Mouse (Mus musculus): ENCODE results near the gene Dop1b. TPM values are rescaled to one million over a fixed set of nuclear protein-coding genes. Genes with fewer than 3 reads are reported as not detected.
"Not testable (repeated sequence)": the region's sequence is repeated elsewhere in the genome, so short reads cannot be mapped to it uniquely, and the experiment has no call there.

Gene Dop1b
- polyA plus RNA-seq (2012; fragmentation: generic; extraction: Trizol) = 13.4 TPM

GRCm38 (mm10) chr16:93711411-93712188 lies at the start of gene Dop1b:
Dop1b (plus strand) TSS chr16:93711904.
- peak within 1 kb of the TSS; percentile 98 for H3K4me2 ChIP-seq (ENCODE audit: low read depth)
- peak within 1 kb of the TSS; percentile 25 for H3K4me3 ChIP-seq
- H3K79me2 ChIP-seq (ENCODE audit: control insufficient read depth, insufficient read depth) = no peaks in the 10 kb centered on the region
- TF ChIP-seq MYOD1 (IDR thresholded peaks at IDR 0.05; ENCODE audit: control insufficient read depth in 1 of 3, insufficient read length in 2 of 3, low read depth in 2 of 3) = peak in 1 of 3 experiments; percentile 41
- TF ChIP-seq TCF12 (IDR thresholded peaks at IDR 0.05; ENCODE audit: insufficient read depth, poor library complexity, severe bottlenecking) = no peak
- TF ChIP-seq MYOG (IDR thresholded peaks at IDR 0.05; ENCODE audit: control insufficient read depth in 1 of 3, insufficient read depth in 1 of 3, insufficient read length in 2 of 3, low read depth in 2 of 3) = peak in 1 of 3 experiments; percentile 37
- TF ChIP-seq POLR2AphosphoS2 (IDR thresholded peaks at IDR 0.05; ENCODE audit: insufficient read length, low read depth) = peak; percentile 87
- TF ChIP-seq POLR2A (IDR thresholded peaks at IDR 0.05; ENCODE audit: insufficient read length, low read depth) = peak; percentile 85
- no peak for TF ChIP-seq MAX (IDR thresholded peaks at IDR 0.05; ENCODE audit: low read depth)
- TF ChIP-seq USF1 (IDR thresholded peaks at IDR 0.05; ENCODE audit: low read depth) = no peak
- H3K27me3 ChIP-seq (ENCODE audit: control insufficient read depth, insufficient read depth, insufficient read length) = peaks cover 13% of the 10 kb centered on the region
- H3ac ChIP-seq (ENCODE audit: control insufficient read depth, insufficient read length) = peak within 1 kb of the TSS; percentile 63
- H3K36me3 ChIP-seq (ENCODE audit: control insufficient read depth, insufficient read depth) = no peaks in the 10 kb centered on the region

GRCm38 (mm10) chr16:93667976-93668375 lies 43.7 kb upstream of the Dop1b start:
- TF ChIP-seq POLR2A (IDR thresholded peaks at IDR 0.05; ENCODE audit: insufficient read length, low read depth) (no peak), USF1 (IDR thresholded peaks at IDR 0.05; ENCODE audit: low read depth) (no peak), MAX (IDR thresholded peaks at IDR 0.05; ENCODE audit: low read depth) (no peak), MYOG (IDR thresholded peaks at IDR 0.05; ENCODE audit: control insufficient read depth in 1 of 3, insufficient read depth in 1 of 3, insufficient read length in 2 of 3, low read depth in 2 of 3) (no peak), REST (IDR thresholded peaks at IDR 0.05; ENCODE audit: insufficient read depth, insufficient read length) (no peak), TCF3 (IDR thresholded peaks at IDR 0.05; ENCODE audit: insufficient read length, low read depth) (no peak), SRF (IDR thresholded peaks at IDR 0.05; ENCODE audit: control insufficient read depth, insufficient read length, low read depth) (no peak), MYOD1 (IDR thresholded peaks at IDR 0.05; ENCODE audit: control insufficient read depth in 1 of 3, insufficient read length in 2 of 3, low read depth in 2 of 3) (no peak), CEBPB (IDR thresholded peaks at IDR 0.05; ENCODE audit: insufficient read depth, poor library complexity, severe bottlenecking) (no peak), E2F4 (IDR thresholded peaks at IDR 0.05; ENCODE audit: insufficient read depth) (no peak), TCF12 (IDR thresholded peaks at IDR 0.05; ENCODE audit: insufficient read depth, poor library complexity, severe bottlenecking) (no peak), POLR2AphosphoS2 (IDR thresholded peaks at IDR 0.05; ENCODE audit: insufficient read length, low read depth) (no peak)
- H3K36me3 ChIP-seq (ENCODE audit: control insufficient read depth, insufficient read depth) = no peaks in the 10 kb centered on the region

GRCm38 (mm10) chr16:93669521-93669920 lies 42.2 kb upstream of the Dop1b start:
- Histone ChIP-seq H3K4me3 (no peak overlapping the region), H3K79me2 (ENCODE audit: control insufficient read depth, insufficient read depth) (no peaks in the 10 kb centered on the region), H3K27me3 (ENCODE audit: control insufficient read depth, insufficient read depth, insufficient read length) (no peaks in the 10 kb centered on the region), H3ac (ENCODE audit: control insufficient read depth, insufficient read length) (no peak overlapping the region), H3K4me2 (ENCODE audit: low read depth) (no peak overlapping the region), H3K36me3 (ENCODE audit: control insufficient read depth, insufficient read depth) (no peaks in the 10 kb centered on the region)
- no peak for TF ChIP-seq MYOD1 (IDR thresholded peaks at IDR 0.05; ENCODE audit: control insufficient read depth in 1 of 3, insufficient read length in 2 of 3, low read depth in 2 of 3)
- no peak for TF ChIP-seq POLR2AphosphoS2 (IDR thresholded peaks at IDR 0.05; ENCODE audit: insufficient read length, low read depth)
- no peak for TF ChIP-seq CEBPB (IDR thresholded peaks at IDR 0.05; ENCODE audit: insufficient read depth, poor library complexity, severe bottlenecking)
- TF ChIP-seq POLR2A (IDR thresholded peaks at IDR 0.05; ENCODE audit: insufficient read length, low read depth) = no peak
- TF ChIP-seq TCF12 (IDR thresholded peaks at IDR 0.05; ENCODE audit: insufficient read depth, poor library complexity, severe bottlenecking) = no peak
- TF ChIP-seq MAX (IDR thresholded peaks at IDR 0.05; ENCODE audit: low read depth) = no peak
- no peak for TF ChIP-seq SRF (IDR thresholded peaks at IDR 0.05; ENCODE audit: control insufficient read depth, insufficient read length, low read depth)
- no peak for TF ChIP-seq USF1 (IDR thresholded peaks at IDR 0.05; ENCODE audit: low read depth)
- TF ChIP-seq E2F4 (IDR thresholded peaks at IDR 0.05; ENCODE audit: insufficient read depth) = no peak

More at GRCm38 (mm10) chr16:93667976-93668375, 43.7 kb upstream of the Dop1b start:
- no peaks in the 10 kb centered on the region for H3K79me2 ChIP-seq (ENCODE audit: control insufficient read depth, insufficient read depth)
- H3K27me3 ChIP-seq (ENCODE audit: control insufficient read depth, insufficient read depth, insufficient read length) = no peaks in the 10 kb centered on the region
- no peak overlapping the region for H3ac ChIP-seq (ENCODE audit: control insufficient read depth, insufficient read length)
- H3K4me2 ChIP-seq (ENCODE audit: low read depth) = no peak overlapping the region
- H3K4me3 ChIP-seq = no peak overlapping the region

GRCm38 (mm10) chr16:93670466-93670865 lies 41.2 kb upstream of the Dop1b start:
- H3K36me3 ChIP-seq (ENCODE audit: control insufficient read depth, insufficient read depth); H3K79me2 ChIP-seq (ENCODE audit: control insufficient read depth, insufficient read depth); H3K27me3 ChIP-seq (ENCODE audit: control insufficient read depth, insufficient read depth, insufficient read length); H3ac ChIP-seq (ENCODE audit: control insufficient read depth, insufficient read length); H3K4me2 ChIP-seq (ENCODE audit: low read depth); H3K4me3 ChIP-seq: not testable (repeated sequence)

- TF ChIP-seq E2F4 (IDR thresholded peaks at IDR 0.05; ENCODE audit: insufficient read depth) = no peak
- TF ChIP-seq MYOD1 (IDR thresholded peaks at IDR 0.05; ENCODE audit: control insufficient read depth in 1 of 3, insufficient read length in 2 of 3, low read depth in 2 of 3) = no peak
- no peak for TF ChIP-seq REST (IDR thresholded peaks at IDR 0.05; ENCODE audit: insufficient read depth, insufficient read length)
- TF ChIP-seq MAX (IDR thresholded peaks at IDR 0.05; ENCODE audit: low read depth) = no peak
- no peak for TF ChIP-seq TCF12 (IDR thresholded peaks at IDR 0.05; ENCODE audit: insufficient read depth, poor library complexity, severe bottlenecking)
- no peak for TF ChIP-seq SRF (IDR thresholded peaks at IDR 0.05; ENCODE audit: control insufficient read depth, insufficient read length, low read depth)
- TF ChIP-seq POLR2A (IDR thresholded peaks at IDR 0.05; ENCODE audit: insufficient read length, low read depth) = no peak
- TF ChIP-seq USF1 (IDR thresholded peaks at IDR 0.05; ENCODE audit: low read depth) = no peak
- no peak for TF ChIP-seq TCF3 (IDR thresholded peaks at IDR 0.05; ENCODE audit: insufficient read length, low read depth)
- TF ChIP-seq MYOG (IDR thresholded peaks at IDR 0.05; ENCODE audit: control insufficient read depth in 1 of 3, insufficient read depth in 1 of 3, insufficient read length in 2 of 3, low read depth in 2 of 3) = no peak
- no peak for TF ChIP-seq CEBPB (IDR thresholded peaks at IDR 0.05; ENCODE audit: insufficient read depth, poor library complexity, severe bottlenecking)
- Histone ChIP-seq H3K27me3 (ENCODE audit: control insufficient read depth, insufficient read depth, insufficient read length) (no peaks in the 10 kb centered on the region), H3K79me2 (ENCODE audit: control insufficient read depth, insufficient read depth) (no peaks in the 10 kb centered on the region), H3K4me2 (ENCODE audit: low read depth) (no peak overlapping the region), H3K4me3 (no peak overlapping the region), H3ac (ENCODE audit: control insufficient read depth, insufficient read length) (no peak overlapping the region), H3K36me3 (ENCODE audit: control insufficient read depth, insufficient read depth) (no peaks in the 10 kb centered on the region)
Measured at GRCm38 (mm10) chr16:93671064-93671463, 40.6 kb upstream of the Dop1b start.

Data from myocyte (in vitro differentiated cells).